Mouse (Mus musculus) thymus, adult 2 months (tissue): ENCODE data around the gene Mdfic. TPM values are rescaled to one million over a fixed set of nuclear protein-coding genes. Genes with fewer than 3 reads are reported as not detected.

Source experiments
- DNase-seq: peaks from one replicate; pipeline ENCODE4 v3.0.0; 2021
- H3K27ac ChIP-seq: fragments of 200-500 bp; 2 replicates; pipeline ENCODE4 v1.5.1; 2012; ENCODE audit warnings: low read length, control low read depth; ENCODE audit not compliant: control insufficient read depth, insufficient read depth
- H3K27me3 ChIP-seq: fragments of 200-500 bp; 2 replicates; pipeline ENCODE4 v1.6.1; 2012; ENCODE audit warnings: mild to moderate bottlenecking, low read length, moderate library complexity, mixed read lengths; ENCODE audit not compliant: control insufficient read depth, insufficient read depth
- H3K36me3 ChIP-seq: fragments of 200-500 bp; 2 replicates; pipeline ENCODE4 v1.6.1; 2012; ENCODE audit warnings: mild to moderate bottlenecking, low read length, moderate library complexity; ENCODE audit not compliant: control insufficient read depth, insufficient read depth
- H3K4me1 ChIP-seq: fragments of 200-500 bp; replicated peaks from 2 replicates; pipeline ENCODE4 v1.6.1; 2012; ENCODE audit warnings: low read length; ENCODE audit not compliant: control insufficient read depth, insufficient read depth
- H3K4me3 ChIP-seq: fragments of 200-500 bp; 2 replicates; pipeline ENCODE4 v1.5.1; 2012; ENCODE audit warnings: mild to moderate bottlenecking, low read length, control low read depth, moderate library complexity; ENCODE audit not compliant: control insufficient read depth, insufficient read depth
- CTCF ChIP-seq: fragments of 200-500 bp; IDR thresholded peaks from 2 replicates; pipeline ENCODE4 v1.5.1; 2012; ENCODE audit warnings: mild to moderate bottlenecking, control low read depth, low read length, moderate library complexity, borderline replicate concordance; ENCODE audit not compliant: control insufficient read depth, poor library complexity, insufficient read depth; ENCODE audit errors: extremely low read depth
- POLR2A ChIP-seq: fragments of 200-500 bp; IDR thresholded peaks from 2 replicates; pipeline ENCODE4 v1.6.1; 2012; ENCODE audit warnings: mild to moderate bottlenecking, low read length, control low read depth, moderate library complexity; ENCODE audit not compliant: control insufficient read depth, poor library complexity, insufficient read depth; ENCODE audit errors: extremely low read depth
- WGBS: fragments of 180-500 bp; shearing (Covaris S2); methylation state at CpG from one replicate; pipeline ENCODE4 v1.1.7; 2018; 5-methylcytosine and 5-hydroxymethylcytosine counted together
- polyA plus RNA-seq: library from polyadenylated mRNA; depleted of rRNA; stranded (reverse); fragments of >200 nt; gene quantifications from 2 replicates; pipeline ENCODE4 v1.2.3, GENCODE M21; 2012

The Mdfic gene
- polyA plus RNA-seq, 1 experiment, result 6.2 TPM

GRCm38 (mm10) chr6:15840429-15840828, 120.0 kb downstream of the Mdfic start:
- Histone ChIP-seq H3K36me3 (no peaks in the 10 kb centered on the region), H3K4me3 (no peak overlapping the region), H3K27me3 (no peaks in the 10 kb centered on the region), H3K27ac (no peak overlapping the region), H3K4me1 (no peaks in the 10 kb centered on the region)
- DNase-seq, result no peak
- WGBS, result 89% methylated on average over 2 of the region's 2 CpGs
- no peak for TF ChIP-seq POLR2A

DNA sequence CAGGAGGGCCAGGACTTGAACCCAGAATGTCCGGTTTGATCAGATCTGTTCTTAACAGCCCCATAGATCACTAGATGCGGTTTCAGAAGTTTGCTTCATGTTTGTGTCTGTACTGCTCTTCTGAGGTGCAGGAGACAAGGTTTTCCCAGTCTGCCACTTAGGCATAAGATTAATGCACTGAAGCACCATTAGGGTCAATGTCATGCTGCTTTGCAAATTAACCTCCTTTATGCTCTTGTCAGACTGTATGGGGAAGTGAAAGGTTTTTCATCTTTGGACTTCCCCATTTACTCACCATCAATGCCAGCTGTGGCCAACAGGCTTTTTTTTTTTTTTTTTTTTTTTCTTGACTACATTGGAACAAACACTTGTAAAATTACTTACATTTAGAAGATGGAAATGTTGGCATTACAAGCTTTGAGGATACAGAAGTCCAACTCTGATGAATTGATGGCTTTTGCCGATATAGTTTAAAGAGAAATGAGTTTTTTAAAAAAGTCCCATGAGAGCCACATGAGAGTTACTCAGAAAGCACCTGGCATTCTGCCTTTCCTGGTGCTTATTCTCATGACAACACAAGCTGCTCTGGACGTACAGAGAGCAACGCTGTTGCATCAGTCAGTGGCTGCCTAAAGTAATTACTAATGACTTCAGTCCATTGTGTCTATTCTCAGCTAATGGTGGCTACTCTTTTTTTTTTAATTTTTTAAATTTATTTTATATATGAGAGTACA, 121.2 kb downstream of the Mdfic start:
- no peak for DNase-seq
- Histone ChIP-seq H3K36me3 (no peaks in the 10 kb centered on the region), H3K4me1 (no peaks in the 10 kb centered on the region), H3K27me3 (no peaks in the 10 kb centered on the region), H3K27ac (no peak overlapping the region), H3K4me3 (no peak overlapping the region)
- WGBS, result 35% methylated on average over 5 of the region's 5 CpGs
- no peak for TF ChIP-seq POLR2A
- no peak for TF ChIP-seq CTCF

DNA sequence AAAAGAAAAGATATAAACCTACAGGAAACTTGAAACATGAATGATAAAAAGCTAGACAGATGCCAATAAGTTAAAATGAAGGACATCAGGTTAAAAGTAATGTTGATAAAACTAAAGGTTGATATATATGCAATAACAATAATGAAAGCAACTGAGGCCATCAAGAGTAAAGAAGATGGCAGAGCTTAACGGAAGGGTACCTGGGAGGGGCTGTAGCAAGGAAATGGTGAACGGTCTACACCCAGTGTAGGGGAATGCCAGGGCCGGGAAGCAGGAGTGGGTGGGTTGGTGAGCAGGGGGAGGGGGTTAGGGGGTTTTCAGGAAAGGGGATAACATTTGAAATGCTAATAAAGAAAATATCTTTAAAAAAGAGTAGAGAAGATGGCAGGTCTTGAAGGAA, 122.8 kb downstream of the Mdfic start:
- DNase-seq, result no peak
- Histone ChIP-seq H3K27ac (no peak overlapping the region), H3K4me3 (no peak overlapping the region), H3K36me3 (no peaks in the 10 kb centered on the region), H3K27me3 (no peaks in the 10 kb centered on the region), H3K4me1 (no peaks in the 10 kb centered on the region)
- over 99% methylated on average over 3 of the region's 3 CpGs for WGBS
- TF ChIP-seq POLR2A (no peak), CTCF (no peak)

DNA sequence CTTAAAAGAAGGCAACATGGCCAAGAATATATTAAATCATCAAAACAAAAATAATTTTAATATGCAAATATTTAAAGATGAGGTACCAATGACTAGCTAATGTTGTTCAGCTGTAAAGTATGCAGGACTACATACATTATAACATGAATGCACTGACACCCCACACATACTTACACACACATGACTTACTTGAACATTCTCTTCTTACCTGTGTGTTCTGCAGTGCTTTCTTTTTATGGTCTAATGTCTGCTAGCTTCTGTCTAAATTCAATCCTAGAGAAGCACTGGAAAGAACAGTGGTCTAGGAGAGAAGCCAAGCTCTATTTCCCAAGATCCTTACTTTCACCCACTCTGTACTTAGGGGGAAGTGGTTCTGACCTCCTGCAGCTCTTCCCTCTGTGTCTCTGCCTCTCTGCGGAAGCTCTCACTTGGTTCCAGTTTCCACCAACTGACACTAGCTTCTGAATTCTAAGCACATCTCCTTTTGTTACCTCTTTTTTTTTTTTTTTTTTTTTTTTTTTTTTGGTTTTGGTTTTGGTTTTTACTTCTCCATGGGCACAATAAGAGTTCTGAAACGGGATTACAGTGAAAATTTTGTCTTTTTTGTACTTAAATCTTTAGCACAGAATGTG, 125.4 kb downstream of the Mdfic start:
- H3K4me1 ChIP-seq, result no peaks in the 10 kb centered on the region
- no peaks in the 10 kb centered on the region for H3K27me3 ChIP-seq
- H3K36me3 ChIP-seq, result no peaks in the 10 kb centered on the region
- H3K27ac ChIP-seq, result no peak overlapping the region
- TF ChIP-seq CTCF (no peak), POLR2A (no peak)
- DNase-seq, result no peak
- H3K4me3 ChIP-seq, result no peak overlapping the region
- WGBS, result 10% methylated on average over 2 of the region's 2 CpGs
